Mouse (Mus musculus) megakaryocyte, embryonic 14.5 days (primary cell): ENCODE results near the gene B4galt2. TPM values are rescaled to one million over a fixed set of nuclear protein-coding genes. Genes with fewer than 3 reads are reported as not detected.

Experiments
- H3K27me3 ChIP-seq: replicated peaks from 2 replicates; pipeline ENCODE3; 2012; ENCODE audit warnings: inconsistent platforms
- H3K36me3 ChIP-seq: replicated peaks from 2 replicates; pipeline ENCODE3; 2012; ENCODE audit warnings: low read length, inconsistent platforms, mixed read lengths
- H3K4me1 ChIP-seq: 2 replicates; pipeline ENCODE4 v1.6.1; 2012; ENCODE audit warnings: inconsistent platforms
- H3K4me3 ChIP-seq: replicated peaks from 2 replicates; pipeline ENCODE3; 2012; ENCODE audit warnings: moderate library complexity, mild to moderate bottlenecking, inconsistent platforms
- H3K9me3 ChIP-seq: 2 replicates; pipeline ENCODE4 v1.6.1; 2012; ENCODE audit warnings: inconsistent platforms
- FLI1 ChIP-seq: IDR thresholded peaks from 2 replicates; pipeline ENCODE4 v1.6.1; 2012; ENCODE audit warnings: low read length, inconsistent platforms, mixed read lengths
- GATA1 ChIP-seq: IDR thresholded peaks from 3 replicates; pipeline ENCODE4 v1.6.1; 2012; ENCODE audit warnings: mixed read lengths, low read length, inconsistent platforms, borderline replicate concordance
- polyA plus RNA-seq: library from polyadenylated mRNA; stranded (reverse); fragments of >175 nt; gene quantifications from 2 replicates; pipeline ENCODE4 v1.2.3, GENCODE M21; 2012; ENCODE audit warnings: low replicate concordance; ENCODE audit not compliant: insufficient read depth

Gene B4galt2
- polyA plus RNA-seq, result 1.5 TPM in 1 of 2 replicates, not detected in the other

- Histone ChIP-seq H3K9me3 (no peaks in the 10 kb centered on the region), H3K4me1 (peaks cover 36% of the 10 kb centered on the region), H3K36me3 (peaks cover 29% of the 10 kb centered on the region), H3K27me3 (peaks cover 62% of the 10 kb centered on the region), H3K4me3 (peak within 1 kb of the TSS; percentile 85)
- TF ChIP-seq FLI1 (no peak), GATA1 (no peak)
These were observed at the start of gene B4galt2 for GRCm38 (mm10) chr4:117882701-117883691. Gene B4galt2, minus strand, starts transcription at chr4:117883487.

GRCm38 (mm10) chr4:117929391-117929881 lies 46.1 kb upstream of the B4galt2 start, which contains the start of gene Artn:
Gene Artn, minus strand, starts transcription at chr4:117929763.
- peaks cover 14% of the 10 kb centered on the region for H3K9me3 ChIP-seq
- peaks cover 62% of the 10 kb centered on the region for H3K27me3 ChIP-seq
- peaks cover 9% of the 10 kb centered on the region for H3K36me3 ChIP-seq
- no peak for TF ChIP-seq FLI1
- TF ChIP-seq GATA1, result no peak
- peak within 1 kb of the TSS; percentile 83 for H3K4me3 ChIP-seq
- H3K4me1 ChIP-seq, result peaks cover 56% of the 10 kb centered on the region

- Histone ChIP-seq H3K4me1 (peaks cover 63% of the 10 kb centered on the region), H3K4me3 (peak overlapping the region; percentile 83), H3K9me3 (peaks cover 14% of the 10 kb centered on the region), H3K36me3 (peaks cover 9% of the 10 kb centered on the region), H3K27me3 (peaks cover 62% of the 10 kb centered on the region)
- TF ChIP-seq FLI1, result no peak
- no peak for TF ChIP-seq GATA1
These were observed 45.5 kb upstream of the B4galt2 start for GRCm38 (mm10) chr4:117928699-117929241.

- H3K27me3 ChIP-seq, result peaks cover 63% of the 10 kb centered on the region
- H3K36me3 ChIP-seq, result peaks cover 9% of the 10 kb centered on the region
- peaks cover 14% of the 10 kb centered on the region for H3K9me3 ChIP-seq
- peaks cover 68% of the 10 kb centered on the region for H3K4me1 ChIP-seq
- TF ChIP-seq GATA1 (no peak), FLI1 (no peak)
- H3K4me3 ChIP-seq, result no peak overlapping the region
These were observed 44.9 kb upstream of the B4galt2 start for GRCm38 (mm10) chr4:117928234-117928633.

GRCm38 (mm10) chr4:117926545-117927482 lies 43.5 kb upstream of the B4galt2 start:
- TF ChIP-seq FLI1, result no peak
- TF ChIP-seq GATA1, result no peak
- H3K4me3 ChIP-seq, result peak overlapping the region; percentile 91
- no peaks in the 10 kb centered on the region for H3K36me3 ChIP-seq
- peaks cover 64% of the 10 kb centered on the region for H3K27me3 ChIP-seq
- peaks cover 83% of the 10 kb centered on the region for H3K4me1 ChIP-seq
- peaks cover 14% of the 10 kb centered on the region for H3K9me3 ChIP-seq

GRCm38 (mm10) chr4:117924916-117925315 lies 41.6 kb upstream of the B4galt2 start:
- TF ChIP-seq GATA1, result no peak
- no peak for TF ChIP-seq FLI1
- Histone ChIP-seq H3K4me1 (peaks cover 91% of the 10 kb centered on the region), H3K36me3 (no peaks in the 10 kb centered on the region), H3K27me3 (peaks cover 54% of the 10 kb centered on the region), H3K4me3 (peak overlapping the region; percentile 73), H3K9me3 (peaks cover 7% of the 10 kb centered on the region; the same call in 1 of the 2 replicates)

GRCm38 (mm10) chr4:117923450-117923849 lies 40.2 kb upstream of the B4galt2 start:
- 0 out of 2 replicates have a peak, but pooled peaks cover 3% of the 10 kb centered on the region for H3K9me3 ChIP-seq
- peaks cover 39% of the 10 kb centered on the region for H3K27me3 ChIP-seq
- H3K36me3 ChIP-seq, result no peaks in the 10 kb centered on the region
- TF ChIP-seq FLI1, result no peak
- no peak for TF ChIP-seq GATA1
- peaks cover 86% of the 10 kb centered on the region for H3K4me1 ChIP-seq
- H3K4me3 ChIP-seq, result no peak overlapping the region

- TF ChIP-seq FLI1, result no peak
- TF ChIP-seq GATA1, result no peak
- no peak overlapping the region for H3K4me3 ChIP-seq
- peaks cover 18% of the 10 kb centered on the region for H3K27me3 ChIP-seq
- H3K4me1 ChIP-seq, result peaks cover 86% of the 10 kb centered on the region
- 0 out of 2 replicates have a peak, but pooled peaks cover 3% of the 10 kb centered on the region for H3K9me3 ChIP-seq
- no peaks in the 10 kb centered on the region for H3K36me3 ChIP-seq
These were observed 38.1 kb upstream of the B4galt2 start for GRCm38 (mm10) chr4:117921358-117921757.

- TF ChIP-seq FLI1 (no peak), GATA1 (no peak)
- Histone ChIP-seq H3K36me3 (no peaks in the 10 kb centered on the region), H3K4me3 (no peak overlapping the region), H3K4me1 (peaks cover 78% of the 10 kb centered on the region), H3K27me3 (peaks cover 6% of the 10 kb centered on the region), H3K9me3 (no peaks in the 10 kb centered on the region)
These were observed 35.5 kb upstream of the B4galt2 start for GRCm38 (mm10) chr4:117918762-117919161.
